Mouse (Mus musculus) bone marrow, adult 2 months (tissue): ENCODE data around the gene Umodl1. TPM values are rescaled to one million over a fixed set of nuclear protein-coding genes. Genes with fewer than 3 reads are reported as not detected.

ENCODE experiments used
- H3K27ac ChIP-seq: fragments of 200-500 bp; 2 replicates; pipeline ENCODE4 v1.5.1; 2012; ENCODE audit warnings: low read depth, mild to moderate bottlenecking, control low read depth, inconsistent platforms, low read length; ENCODE audit not compliant: control insufficient read depth, poor library complexity, insufficient read depth
- H3K4me1 ChIP-seq: fragments of 200-500 bp; 2 replicates; pipeline ENCODE4 v1.6.1; 2011; ENCODE audit warnings: low read length; ENCODE audit not compliant: control insufficient read depth, insufficient read depth
- H3K4me3 ChIP-seq: fragments of 200-500 bp; replicated peaks from 2 replicates; pipeline ENCODE3; 2011; ENCODE audit warnings: mild to moderate bottlenecking, low read depth, low read length, control low read depth; ENCODE audit not compliant: control insufficient read depth
- CTCF ChIP-seq: fragments of 200-500 bp; IDR thresholded peaks from 2 replicates; pipeline ENCODE4 v1.5.1; 2011; ENCODE audit warnings: low read length, control low read depth; ENCODE audit not compliant: control insufficient read depth, insufficient read depth
- POLR2A ChIP-seq: fragments of 200-500 bp; IDR thresholded peaks from 2 replicates; pipeline ENCODE4 v1.6.1; 2011; ENCODE audit warnings: low read depth, mild to moderate bottlenecking, control low read depth, low read length, borderline replicate concordance; ENCODE audit not compliant: control insufficient read depth
- WGBS: fragments of 180-500 bp; shearing (Covaris S2); methylation state at CpG from one replicate; pipeline ENCODE4 v1.1.7; 2018; 5-methylcytosine and 5-hydroxymethylcytosine counted together
- polyA plus RNA-seq: library from polyadenylated mRNA; stranded (reverse); fragments of >200 nt; gene quantifications from 2 replicates; pipeline ENCODE4 v1.2.4, GENCODE M21; 2011; ENCODE audit warnings: low replicate concordance; ENCODE audit not compliant: missing spikeins, insufficient read depth, insufficient read length

Gene Umodl1
- polyA plus RNA-seq, 1 experiment, result not detected

DNA sequence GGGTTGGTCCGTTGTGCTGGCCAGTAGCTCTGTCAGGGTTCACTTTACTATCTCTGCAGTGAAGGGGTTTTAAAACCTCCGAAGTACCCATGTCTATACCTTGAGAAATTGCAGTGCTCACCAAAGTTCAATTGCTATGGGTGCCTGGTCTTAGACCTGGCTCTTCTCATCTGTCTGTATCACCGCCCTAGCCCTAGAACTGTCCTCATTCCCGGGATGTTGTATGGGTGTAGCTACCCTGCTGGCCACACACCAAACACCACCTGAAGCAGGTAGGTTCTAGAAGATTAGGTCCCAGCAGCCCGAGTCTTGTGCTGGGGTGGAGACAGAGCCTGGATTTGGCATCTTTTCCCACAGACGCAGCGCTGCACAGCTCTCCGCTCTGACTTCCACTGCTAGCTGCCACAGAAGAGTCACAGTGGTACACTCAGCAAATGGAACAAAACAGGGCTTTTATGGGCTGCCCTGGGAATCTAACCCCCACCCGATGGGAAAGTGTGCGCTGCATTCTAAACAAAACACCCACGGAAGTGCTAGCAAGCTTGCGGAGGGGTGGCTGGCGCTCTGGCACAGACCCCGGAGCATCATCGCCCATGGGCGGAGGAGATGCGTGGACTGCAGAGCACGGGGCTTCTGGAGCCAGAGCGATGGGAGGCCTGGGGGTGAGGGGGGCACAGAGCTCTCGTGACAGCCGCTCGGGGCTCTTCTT, 81.9 kb downstream of the Umodl1 start:
- no peak overlapping the region for H3K27ac ChIP-seq
- no peak for TF ChIP-seq CTCF
- TF ChIP-seq POLR2A, result no peak
- peaks cover 13% of the 10 kb centered on the region for H3K4me1 ChIP-seq
- H3K4me3 ChIP-seq, result no peak overlapping the region
- 86% methylated on average over 22 of the region's 22 CpGs for WGBS

DNA sequence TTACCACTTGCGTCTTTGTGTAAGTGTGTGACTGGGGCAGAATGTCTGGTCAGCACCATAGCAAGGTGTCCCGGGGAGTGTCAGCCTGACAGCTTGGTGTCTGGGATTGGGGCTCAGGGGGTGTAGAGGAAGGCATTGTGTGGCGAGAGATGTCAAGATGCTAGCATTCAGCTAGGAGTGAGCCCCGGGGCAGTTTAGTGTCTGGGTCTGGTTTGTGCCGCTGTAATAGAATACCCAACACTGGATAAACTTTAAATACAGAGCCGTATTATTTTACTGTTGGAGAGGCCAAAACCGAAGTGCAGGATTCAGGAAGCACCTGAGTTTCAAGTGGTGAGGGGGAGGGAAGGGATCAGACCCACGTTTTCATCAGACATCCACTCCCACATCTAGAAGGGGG, 82.9 kb downstream of the Umodl1 start:
- peaks cover 13% of the 10 kb centered on the region for H3K4me1 ChIP-seq
- TF ChIP-seq POLR2A (no peak), CTCF (no peak)
- WGBS, result 33% methylated on average over 8 of the region's 8 CpGs
- H3K4me3 ChIP-seq, result no peak overlapping the region
- no peak overlapping the region for H3K27ac ChIP-seq

DNA sequence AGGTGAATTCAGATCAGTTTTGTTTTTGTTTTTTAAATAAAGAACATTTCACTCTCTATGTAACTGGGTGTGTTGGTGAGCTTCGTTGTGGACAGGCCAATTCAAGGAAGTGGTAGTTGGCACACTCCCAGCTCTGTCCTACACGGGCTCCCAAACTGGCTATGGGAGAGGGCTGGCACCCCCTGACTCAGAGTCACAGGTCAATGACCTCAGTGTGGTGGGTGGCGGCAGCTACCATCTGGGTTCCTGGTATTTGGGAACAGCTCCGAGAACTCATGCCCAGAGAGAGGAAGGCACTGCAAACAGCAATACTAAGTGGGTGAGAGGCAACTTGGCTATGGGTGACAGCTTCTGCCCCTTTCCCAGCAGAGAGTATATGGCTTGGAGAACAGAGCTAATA, 83.9 kb downstream of the Umodl1 start:
- no peak for TF ChIP-seq POLR2A
- no peak for TF ChIP-seq CTCF
- Histone ChIP-seq H3K27ac (no peak overlapping the region), H3K4me1 (peaks cover 15% of the 10 kb centered on the region), H3K4me3 (no peak overlapping the region)
- 15% methylated on average over 4 of the region's 4 CpGs for WGBS

DNA sequence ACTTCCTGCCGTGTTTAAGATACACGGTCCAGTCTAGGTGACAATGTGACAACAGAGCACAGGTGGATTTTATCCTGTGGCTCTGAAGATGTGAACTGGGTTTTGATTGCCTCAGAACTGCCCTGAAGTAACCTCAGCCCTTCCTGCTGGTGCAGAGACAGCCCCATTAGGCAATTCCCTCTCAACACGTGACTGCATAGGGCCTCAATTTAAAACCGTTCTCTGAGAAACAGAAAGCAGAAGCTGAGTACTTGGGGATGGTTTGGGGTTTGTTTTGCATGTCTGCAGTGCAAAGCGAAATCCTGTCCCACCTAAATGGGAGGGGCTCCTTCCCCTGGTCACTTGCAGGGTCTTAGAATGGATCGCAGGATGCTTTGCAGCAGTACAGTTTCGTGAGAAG, 85.2 kb downstream of the Umodl1 start:
- peaks cover 13% of the 10 kb centered on the region for H3K4me1 ChIP-seq
- under 1% methylated on average over 7 of the region's 7 CpGs for WGBS
- no peak for TF ChIP-seq POLR2A
- TF ChIP-seq CTCF, result no peak
- H3K27ac ChIP-seq, result peak overlapping the region; percentile 41; the same call in 1 of the 2 replicates
- peak overlapping the region; percentile 10 for H3K4me3 ChIP-seq

DNA sequence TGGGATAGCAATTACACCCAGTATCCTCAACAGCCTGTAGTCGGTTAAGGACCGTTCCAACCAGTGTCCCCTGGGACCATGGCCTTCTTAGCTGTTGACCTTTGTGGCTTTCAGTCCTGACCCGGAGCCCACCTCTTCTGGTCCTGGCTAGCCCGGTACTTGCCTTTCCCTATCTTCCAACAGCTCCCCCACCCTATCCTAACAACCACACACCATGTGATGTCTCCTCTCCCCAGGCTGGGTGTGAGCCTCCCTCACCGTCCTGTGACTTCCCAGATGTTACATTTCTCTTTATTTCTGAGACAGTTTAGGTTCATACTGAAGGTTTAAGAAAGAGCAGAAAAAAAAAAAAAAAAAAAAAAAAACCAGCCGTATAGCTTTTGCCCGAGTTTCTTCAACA, 86.0 kb downstream of the Umodl1 start:
- 27% methylated on average over 7 of the region's 7 CpGs for WGBS
- H3K4me1 ChIP-seq, result peaks cover 13% of the 10 kb centered on the region
- TF ChIP-seq POLR2A (no peak), CTCF (no peak)
- H3K4me3 ChIP-seq, result no peak overlapping the region
- H3K27ac ChIP-seq, result peak overlapping the region; percentile 18; the same call in 1 of the 2 replicates

DNA sequence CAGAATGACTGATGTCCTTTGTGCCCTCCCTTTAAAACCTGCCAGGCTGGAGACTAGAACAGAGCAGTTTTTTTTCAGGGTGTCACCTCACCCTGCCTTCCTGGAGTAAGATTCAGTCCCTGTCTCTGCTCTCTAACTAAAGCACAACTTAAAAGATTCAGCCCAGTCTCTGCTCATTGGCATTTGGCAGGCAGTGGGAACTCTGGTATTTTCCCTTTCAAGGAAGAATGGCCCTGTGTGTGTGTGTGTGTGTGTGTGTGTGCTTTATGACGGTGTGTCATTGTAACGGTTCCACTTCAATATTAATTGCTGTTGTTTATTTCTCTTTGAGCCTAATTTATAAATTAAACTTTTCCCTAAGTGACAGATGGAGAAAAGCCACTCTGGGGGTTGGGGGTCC, 88.3 kb downstream of the Umodl1 start:
- no peak overlapping the region for H3K27ac ChIP-seq

DNA sequence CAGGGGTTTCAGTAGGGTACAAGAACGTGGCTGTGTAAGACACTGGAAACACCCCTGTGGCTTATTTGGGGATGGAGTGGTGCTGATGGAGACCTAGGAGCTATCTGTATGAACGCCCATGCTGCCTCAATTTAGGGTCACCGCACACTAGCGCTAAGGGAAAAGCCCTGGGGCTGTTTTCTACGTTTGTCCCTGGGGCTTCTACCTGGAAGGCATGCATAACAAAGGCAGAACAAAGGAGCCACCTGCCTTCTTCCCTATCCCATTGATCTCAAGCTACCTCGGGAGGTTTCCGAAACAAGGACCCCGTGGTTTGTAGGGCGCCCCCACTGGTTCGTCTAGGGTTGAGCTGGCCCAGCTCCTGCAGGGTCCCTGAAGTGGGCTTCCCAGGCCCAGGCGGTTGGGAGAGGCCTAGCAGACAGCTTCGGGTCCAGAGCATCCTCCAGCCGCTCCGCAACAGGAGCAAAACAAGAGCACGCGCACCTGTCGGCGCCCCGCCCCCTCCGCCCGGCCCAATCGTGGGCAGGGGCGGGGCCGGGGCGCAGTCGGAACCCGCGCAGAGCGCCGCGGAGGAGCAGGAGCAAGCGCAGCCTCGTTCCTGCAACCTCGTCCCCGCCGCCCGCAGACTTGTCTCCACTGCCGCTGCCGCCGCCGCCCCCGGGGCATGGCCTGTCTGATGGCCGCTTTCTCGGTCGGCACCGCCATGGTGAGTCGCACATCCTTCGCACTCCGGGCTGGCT, 102.9 kb downstream of the Umodl1 start, which contains the start of gene Abcg1:
Gene Abcg1 (plus strand): TSS at position 525 of the 740 bp plus-strand sequence.
- 5% methylated on average over 49 of the region's 49 CpGs for WGBS
- Histone ChIP-seq H3K4me1 (peaks cover 12% of the 10 kb centered on the region), H3K27ac (peak within 1 kb of the TSS; percentile 81), H3K4me3 (peak within 1 kb of the TSS; percentile 94)
- peak; percentile 64; the same call in 1 of the 2 replicates for TF ChIP-seq POLR2A
- no peak for TF ChIP-seq CTCF

More for the DNA sequence above, 88.3 kb downstream of the Umodl1 start:
- H3K4me3 ChIP-seq, result no peak overlapping the region
- WGBS, result 76% methylated on average over 2 of the region's 2 CpGs
- TF ChIP-seq CTCF (no peak), POLR2A (no peak)
- peaks cover 14% of the 10 kb centered on the region for H3K4me1 ChIP-seq

DNA sequence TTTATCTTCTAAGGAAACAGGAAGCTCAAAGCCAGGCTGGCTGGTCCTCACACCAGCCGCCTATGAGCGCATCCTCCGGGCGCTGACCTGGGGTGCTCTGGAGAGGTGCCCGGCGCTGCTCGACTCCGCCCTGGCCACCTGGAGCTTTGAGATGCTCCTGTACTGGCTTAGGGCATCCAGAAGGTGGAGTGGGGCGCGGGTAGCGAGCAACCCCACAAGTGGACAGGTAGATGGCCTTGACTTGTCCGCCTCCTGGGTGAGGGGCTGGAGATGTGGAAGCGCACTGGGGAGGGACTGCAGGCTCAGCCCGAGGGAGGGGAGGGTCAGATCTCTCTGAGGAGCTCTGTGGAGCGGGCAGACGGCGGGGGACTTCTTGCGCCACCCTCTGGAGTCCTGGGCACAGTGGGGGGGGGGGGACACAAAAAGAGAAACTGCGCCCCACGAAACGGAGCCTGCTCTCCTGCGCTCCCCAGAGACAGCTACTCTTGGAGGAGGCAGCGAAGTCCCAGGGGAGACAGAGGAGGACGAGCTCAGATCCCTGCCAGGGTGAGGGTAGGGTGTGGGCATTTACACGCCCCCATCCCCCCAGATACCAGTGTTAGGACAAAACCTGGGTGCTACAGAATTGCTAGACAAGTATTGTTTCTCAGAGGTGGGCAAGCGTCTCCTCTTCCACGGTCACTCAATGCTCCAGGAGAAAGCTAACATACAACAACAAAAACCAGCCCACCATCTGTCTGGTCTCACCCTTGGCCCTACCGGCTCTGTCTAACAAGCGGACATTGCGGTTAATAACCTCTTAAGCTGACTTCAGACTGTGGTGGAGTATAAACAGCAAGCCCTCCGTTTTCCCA, 103.7 kb downstream of the Umodl1 start:
- peaks cover 12% of the 10 kb centered on the region for H3K4me1 ChIP-seq
- under 1% methylated on average over 31 of the region's 31 CpGs for WGBS
- no peak for TF ChIP-seq POLR2A
- peak; percentile 11; the same call in 1 of the 2 replicates for TF ChIP-seq CTCF
- H3K4me3 ChIP-seq, result peak overlapping the region; percentile 94
- H3K27ac ChIP-seq, result peak overlapping the region; percentile 81
